Mouse (Mus musculus) heart, adult 2 months (tissue): ENCODE measurements at regions not wholly inside any gene's neighbourhood (a gene's known extent, or its start where the extent isn't known, plus 50 kb on each side); places are given as distances from the start of the nearest gene placed in this dataset.

Experiments used
- CTCF ChIP-seq: fragments of 200-600 bp; IDR thresholded peaks from 2 replicates; pipeline ENCODE4 v1.8.1; 2022; ENCODE audit warnings: antibody characterized with exemption, mild to moderate bottlenecking, moderate library complexity
- POLR2A ChIP-seq: fragments of 200-500 bp; IDR thresholded peaks from 2 replicates; pipeline ENCODE4 v1.6.1; 2011; ENCODE audit warnings: mild to moderate bottlenecking, low read depth, low read length, control low read depth; ENCODE audit not compliant: insufficient read depth

- TF ChIP-seq POLR2A (no peak), CTCF (no peak)
Observed at GRCm38 (mm10) chr3:48887885-48888284, 869.2 kb downstream of the Pcdh18 start.
